Mouse (Mus musculus) cerebellum, adult 11 months (tissue): Measurements from ENCODE around the gene Figla.

ENCODE experiments used
- DNase-seq: peaks from one replicate; pipeline ENCODE4 v3.0.0; 2022

Gene Figla

DNA sequence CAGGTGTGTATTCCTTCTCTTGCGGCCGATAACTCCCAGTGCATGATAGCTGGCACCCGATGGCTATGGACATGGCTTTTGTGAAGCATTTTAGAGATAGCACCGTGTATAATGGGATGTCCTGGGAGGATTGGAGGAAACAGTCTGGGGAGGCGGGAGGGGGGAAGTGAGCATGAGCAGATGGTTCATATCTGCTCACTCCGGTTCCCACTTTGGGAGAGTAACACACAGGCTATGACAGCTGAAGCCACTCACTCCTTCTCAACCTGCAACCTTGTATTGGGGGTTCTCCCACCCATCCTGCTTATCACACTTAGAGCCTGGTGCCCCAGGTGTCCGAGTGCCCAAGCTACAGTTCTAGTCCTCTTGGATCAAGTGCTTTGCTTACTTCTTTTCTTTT, 54.3 kb downstream of the Figla start:
- no peak for DNase-seq
